Mouse (Mus musculus): ENCODE measurements around the gene Prss37. TPM values are rescaled to one million over a fixed set of nuclear protein-coding genes. Genes with fewer than 3 reads are reported as not detected.

The Prss37 gene
- polyA plus RNA-seq, 1 experiment from 2014 or later = not detected

Other genes with a start within 250 kb of the Prss37 start
- 52.2 and 52.5 TPM in 2 replicates for gene Agk, start 194.3 kb downstream of the Prss37 start, polyA plus RNA-seq (2015; fragmentation: Nextera tagmentation; extraction: Ambion mirVana)
- gene E330009J07Rik, start 83.4 kb downstream of the Prss37 start, polyA plus RNA-seq (2015; fragmentation: Nextera tagmentation; extraction: Ambion mirVana) = 9.6 and 10.8 TPM in 2 replicates
- not detected in 2 replicates for gene Wee2, start 80.4 kb downstream of the Prss37 start, polyA plus RNA-seq (2015; fragmentation: Nextera tagmentation; extraction: Ambion mirVana)
- 185 and 223 TPM in 2 replicates for gene Ssbp1, start 48.2 kb downstream of the Prss37 start, polyA plus RNA-seq (2015; fragmentation: Nextera tagmentation; extraction: Ambion mirVana)
- gene Tas2r137, start 28.3 kb downstream of the Prss37 start, polyA plus RNA-seq (2015; fragmentation: Nextera tagmentation; extraction: Ambion mirVana) = not detected in 2 replicates
- 0.28 TPM in 1 of 2 replicates, not detected in the other for gene Tas2r108, start 26.0 kb downstream of the Prss37 start, polyA plus RNA-seq (2015; fragmentation: Nextera tagmentation; extraction: Ambion mirVana)
- 0.13 TPM in 1 of 2 replicates, not detected in the other for gene Olfr461, start 35.5 kb upstream of the Prss37 start, polyA plus RNA-seq (2015; fragmentation: Nextera tagmentation; extraction: Ambion mirVana)
- not detected in 2 replicates for gene Olfr460, start 50.0 kb upstream of the Prss37 start, polyA plus RNA-seq (2015; fragmentation: Nextera tagmentation; extraction: Ambion mirVana)
- 1.2 and 2.5 TPM in 2 replicates for gene Clec5a, start 66.3 kb upstream of the Prss37 start, polyA plus RNA-seq (2015; fragmentation: Nextera tagmentation; extraction: Ambion mirVana)
- gene Tas2r138, start 93.8 kb upstream of the Prss37 start, polyA plus RNA-seq (2015; fragmentation: Nextera tagmentation; extraction: Ambion mirVana) = not detected in 2 replicates
- 1.9 TPM in 1 of 2 replicates, not detected in the other for gene Mgam, start 109.3 kb upstream of the Prss37 start, polyA plus RNA-seq (2015; fragmentation: Nextera tagmentation; extraction: Ambion mirVana)

Data from embryonic facial prominence, embryonic 13.5 days (tissue).